12 mouse cellular contexts compared by ENCODE assay signal in the genomic region with DNA sequence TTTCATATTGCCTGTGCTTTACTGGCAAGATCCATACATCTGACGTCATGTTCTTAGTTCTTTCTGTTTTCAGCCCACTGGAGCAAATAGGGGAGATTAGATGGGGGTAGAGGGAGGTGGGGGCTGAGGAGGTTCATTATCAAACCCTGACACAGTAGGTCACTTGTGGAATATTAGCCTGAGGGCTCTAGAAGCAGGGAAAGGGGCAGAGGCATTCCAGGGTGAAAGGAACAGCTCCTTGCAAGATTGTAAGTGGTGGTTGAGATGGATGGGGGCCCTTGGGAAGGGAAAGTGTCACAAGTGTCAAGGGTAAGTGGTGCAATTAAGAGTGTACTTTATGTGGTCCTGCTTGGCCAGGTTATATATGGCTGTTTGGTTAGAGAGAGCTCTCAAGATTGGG.
"Had no signal": no experiment of that assay in that cellular context is flagged by ENCODE, and none has a peak within 500 bp of the region (broad histone marks: within the 10 kb centered on the region; RNA-seq: fewer than 3 reads in every experiment).

No protein-coding gene starts in this region.

- DNase-seq: left cerebral cortex, postnatal 4 days; liver; liver, embryonic 13.5 days; liver, postnatal 0 days; lung, adult 18-20 months; lung, adult 2 months; lung, embryonic 14.5 days; lung, postnatal 10 days; lung, postnatal 14 days; lung, postnatal 36 days; lung, postnatal 4 days; midbrain, embryonic 14.5 days had no signal
